Mouse (Mus musculus) erythroblast, embryonic 14.5 days (primary cell): ENCODE measurements around the gene Col15a1.

ENCODE experiments used
- GATA1 ChIP-seq: IDR thresholded peaks from 2 replicates; pipeline ENCODE4 v1.6.1; 2012; ENCODE audit warnings: low read length, inconsistent platforms, mixed read lengths
- TAL1 ChIP-seq: IDR thresholded peaks from 3 replicates; pipeline ENCODE4 v1.6.1; 2012; ENCODE audit warnings: low read length, inconsistent platforms, mixed read lengths

DNA sequence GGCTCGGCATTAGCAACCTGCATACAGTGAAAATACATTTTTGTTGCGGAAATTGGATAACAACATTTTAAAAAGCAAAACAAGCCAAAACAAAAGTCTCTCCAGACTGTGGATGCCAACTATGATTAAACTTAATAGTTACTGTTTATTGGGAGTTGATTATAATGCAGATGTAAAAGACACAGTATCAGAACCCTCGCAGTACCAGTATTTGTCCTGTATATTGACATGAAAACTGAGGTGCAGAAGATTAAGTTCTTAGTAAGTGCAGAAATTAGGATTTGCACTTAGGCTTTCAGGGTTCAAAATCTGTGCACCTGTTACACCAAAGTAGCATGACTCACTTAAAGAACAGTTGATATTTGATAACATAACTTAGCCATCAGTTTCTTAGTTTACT lies 146.3 kb downstream of the Col15a1 start:
- no peak for TF ChIP-seq GATA1
- no peak for TF ChIP-seq TAL1
